ENCODE assay signal across 40 mouse cellular contexts in genomic region chr4:150950972-150951371, GRCm38 (mm10). TPM values are rescaled to one million over a fixed set of nuclear protein-coding genes. Genes with fewer than 3 reads are reported as not detected.
"Had no signal": no experiment of that assay in that cellular context is flagged by ENCODE, and none has a peak within 500 bp of the region (broad histone marks: within the 10 kb centered on the region; RNA-seq: fewer than 3 reads in every experiment).

No protein-coding gene starts in this region.

- DNase-seq: gastrocnemius, adult 2 months; gastrocnemius, postnatal 10 days; gastrocnemius, postnatal 25 days; heart, adult 18-20 months; heart, postnatal 10 days; heart, postnatal 4 days; kidney, adult 18-20 months; kidney, adult 8-10 months; kidney, postnatal 14 days; kidney, postnatal 36 days; liver; liver, embryonic 13.5 days had no signal

- ATAC-seq: hindbrain, embryonic 16.5 days; intestine, embryonic 15.5 days; intestine, postnatal 0 days had no signal

RNA-seq across cellular contexts. Expression of gene Tnfrsf9, which starts 36.6 kb away (rescaled TPM):
- total RNA-seq: granulocyte monocyte progenitor cell, adult 5-6 weeks had no signal

RNA-seq across cellular contexts. Expression of gene Uts2, which starts 45.9 kb away (rescaled TPM):
- total RNA-seq: gastrocnemius, adult 2 months; gastrocnemius, postnatal 10 days; gastrocnemius, postnatal 25 days; gastrocnemius, postnatal 4 days; granulocyte monocyte progenitor cell, adult 5-6 weeks; heart, adult 18-20 months; heart, adult 8-10 months; heart, postnatal 10 days; heart, postnatal 25 days; heart, postnatal 4 days; layer of hippocampus, adult 2 months; layer of hippocampus, postnatal 10 days; layer of hippocampus, postnatal 25 days; left cerebral cortex, adult 2 months; left cerebral cortex, postnatal 14 days; left cerebral cortex, postnatal 36 days had no signal
- polyA plus RNA-seq: heart, embryonic 10.5 days; heart, embryonic 12.5 days; heart, embryonic 14.5 days; heart, embryonic 16.5 days; hindbrain, embryonic 10.5 days; hindbrain, embryonic 12.5 days; hindbrain, embryonic 14.5 days; intestine, embryonic 15.5 days; intestine, postnatal 0 days; kidney, embryonic 15.5 days; kidney, postnatal 0 days; large intestine, adult 2 months; limb, embryonic 10.5 days; limb, embryonic 12.5 days; limb, embryonic 14.5 days; liver, embryonic 11.5 days; liver, embryonic 13.5 days; liver, embryonic 15.5 days had no signal
